Mouse (Mus musculus) liver, embryonic 14.5 days (tissue): Measurements from ENCODE around the gene Ccnb1. TPM values are rescaled to one million over a fixed set of nuclear protein-coding genes. Genes with fewer than 3 reads are reported as not detected.

Experiments
- ATAC-seq: fragments of 200-750 bp; cut with Nextera tagmentation; 2 replicates; pipeline ENCODE4 v1.8.0; 2017; ENCODE audit warnings: moderate number of reproducible peaks, mild to moderate bottlenecking, moderate library complexity; ENCODE audit not compliant: insufficient read depth
- DNase-seq, 3 experiments: peaks; one replicate each; pipeline ENCODE4 v3.0.0-alpha.2; 2012 to 2013; ENCODE audit warnings: low read depth in 3 of 3, low spot score in 3 of 3
- H3K27ac ChIP-seq: fragments of 300-500 bp; sonication (generic); 2 replicates; pipeline ENCODE4 v1.5.1; 2014; ENCODE audit warnings: moderate library complexity, mild to moderate bottlenecking, control low read depth, inconsistent platforms
- H3K27me3 ChIP-seq: fragments of 300-500 bp; sonication (generic); 2 replicates; pipeline ENCODE4 v1.6.1; 2014; ENCODE audit warnings: mild to moderate bottlenecking, low read length, moderate library complexity; ENCODE audit not compliant: control insufficient read depth, insufficient read depth
- H3K36me3 ChIP-seq: fragments of 300-500 bp; sonication (generic); replicated peaks from 2 replicates; pipeline ENCODE4 v1.6.1; 2014; ENCODE audit warnings: low read depth; ENCODE audit not compliant: control insufficient read depth, insufficient read depth
- H3K4me1 ChIP-seq, 2 experiments: fragments of 200-500 bp in 1 of 2; fragments of 300-500 bp in 1 of 2; sonication (generic) in 1 of 2; replicated peaks; 2 replicates each; pipeline ENCODE4 v1.6.1; 2012 to 2014; ENCODE audit warnings: antibody characterized with exemption in 1 of 2, inconsistent platforms in 1 of 2, low read length in 1 of 2; ENCODE audit not compliant: control insufficient read depth in 2 of 2, insufficient read depth in 2 of 2
- H3K4me2 ChIP-seq: fragments of 300-500 bp; sonication (generic); 2 replicates; pipeline ENCODE4 v1.6.1; 2014; ENCODE audit warnings: low read depth, mild to moderate bottlenecking, control low read depth, moderate library complexity
- H3K4me3 ChIP-seq, 2 experiments: fragments of 200-500 bp in 1 of 2; fragments of 300-500 bp in 1 of 2; sonication (generic) in 1 of 2; 2 replicates each; pipeline ENCODE4 v1.5.1; 2012 to 2014; ENCODE audit warnings: low read depth in 2 of 2, low read length in 2 of 2, mild to moderate bottlenecking in 2 of 2, control low read depth in 1 of 2, inconsistent platforms in 1 of 2, moderate library complexity in 1 of 2; ENCODE audit not compliant: insufficient read depth in 1 of 2
- H3K9ac ChIP-seq: fragments of 300-500 bp; sonication (generic); replicated peaks from 2 replicates; pipeline ENCODE4 v1.6.1; 2014; ENCODE audit warnings: mild to moderate bottlenecking, control low read depth, moderate library complexity
- H3K9me3 ChIP-seq: fragments of 300-500 bp; sonication (generic); 2 replicates; pipeline ENCODE4 v1.6.1; 2016; ENCODE audit warnings: low read length, mixed read lengths; ENCODE audit not compliant: control insufficient read depth
- CTCF ChIP-seq: IDR thresholded peaks from 2 replicates; pipeline ENCODE4 v1.5.1; 2016; ENCODE audit warnings: antibody characterized with exemption, low read depth, control low read depth
- EP300 ChIP-seq: IDR thresholded peaks from 2 replicates; pipeline ENCODE4 v1.6.1; 2016; ENCODE audit warnings: antibody characterized with exemption, low read depth
- WGBS: fragments of 180-500 bp; shearing (Covaris S2); extraction: QIAGEN DNeasy Blood & Tissue Kit; methylation state at CpG from one replicate; pipeline ENCODE4 v1.1.7; 2014; ENCODE audit not compliant: insufficient replicate concordance; 5-methylcytosine and 5-hydroxymethylcytosine counted together
- polyA plus RNA-seq, 2 experiments: library from polyadenylated mRNA; depleted of rRNA in 1 of 2; stranded (reverse) in 1 of 2; unstranded in 1 of 2; fragments of >200 nt; fragmentation: Nextera tagmentation in 1 of 2; extraction: Ambion mirVana in 1 of 2; gene quantifications; 2 replicates each; pipeline versions ENCODE4 v1.2.1 to v1.2.3; 2012 to 2014

Gene Ccnb1
- polyA plus RNA-seq, 2 experiments, result 123 to 255 TPM

DNA sequence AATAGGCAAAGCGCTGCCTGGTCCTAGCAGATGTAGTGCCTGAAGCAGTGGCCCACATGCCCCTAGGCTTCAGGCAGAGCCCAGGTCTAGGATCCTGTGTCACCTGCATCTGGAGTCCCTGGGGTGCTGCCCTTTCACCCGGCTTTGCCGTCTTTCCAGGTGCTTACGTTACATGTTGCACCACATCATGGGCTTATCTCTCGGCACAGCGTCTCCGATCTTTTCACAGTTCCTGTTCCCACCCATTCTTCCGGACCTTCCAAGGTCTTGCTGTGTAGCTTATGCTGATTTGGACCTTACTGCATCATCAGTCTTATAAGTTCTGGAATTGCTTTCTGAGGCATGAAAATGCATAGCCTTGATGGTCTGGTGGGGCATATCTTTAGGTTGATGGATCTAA lies 33.8 kb downstream of the Ccnb1 start:
- H3K27ac ChIP-seq, result peak overlapping the region; percentile 4

DNA sequence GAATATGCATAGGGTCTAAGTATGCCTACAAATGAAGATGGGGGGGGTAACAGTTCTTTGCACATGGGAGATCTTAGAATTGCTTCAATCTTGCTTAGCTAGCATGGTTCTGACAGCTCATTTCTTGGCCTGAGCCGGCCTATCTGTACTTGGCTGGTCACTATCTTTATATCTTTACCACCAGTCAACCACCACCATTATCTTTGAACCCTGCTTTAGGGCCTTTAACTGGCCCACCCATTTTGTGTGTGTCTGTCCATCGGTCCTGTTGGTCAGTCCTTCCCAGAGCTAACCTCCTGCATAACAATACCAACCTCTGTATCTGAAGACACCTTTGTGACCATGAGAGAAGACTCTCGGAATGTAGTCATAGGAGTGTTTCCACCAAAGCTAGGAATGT lies 35.0 kb downstream of the Ccnb1 start:
- 31% methylated on average over 3 of the region's 3 CpGs for whole genome bisulfite sequencing
- H3K27ac ChIP-seq, result peak overlapping the region; percentile 19
- H3K4me2 ChIP-seq, result 0 out of 2 replicates have a peak overlapping the region, but pooled peaks have one; percentile 3
- no peak overlapping the region for H3K4me3 ChIP-seq
- no peaks in the 10 kb centered on the region for H3K27me3 ChIP-seq
- H3K4me1 ChIP-seq, result peaks cover 32 to 51% of the 10 kb centered on the region in 2 experiments
- H3K9me3 ChIP-seq, result no peaks in the 10 kb centered on the region
- peak overlapping the region; percentile 40 for H3K9ac ChIP-seq
- TF ChIP-seq CTCF (no peak), EP300 (no peak; the same call in 1 of the 2 replicates)
- ATAC-seq (peak; percentile 44), DNase-seq (no peak)
- no peaks in the 10 kb centered on the region for H3K36me3 ChIP-seq

More for the DNA sequence above, 33.8 kb downstream of the Ccnb1 start:
- H3K9ac ChIP-seq, result peak overlapping the region; percentile 31
- no peaks in the 10 kb centered on the region for H3K27me3 ChIP-seq
- H3K4me2 ChIP-seq, result peak overlapping the region; percentile 33
- 46% methylated on average over 8 of the region's 8 CpGs for WGBS
- ATAC-seq, result peak; percentile 64
- H3K9me3 ChIP-seq, result no peaks in the 10 kb centered on the region
- peaks cover 32 to 43% of the 10 kb centered on the region in 2 experiments for H3K4me1 ChIP-seq
- no peak for TF ChIP-seq CTCF
- no peak for TF ChIP-seq EP300
- peak in 1 of 3 experiments; percentile 47 for DNase-seq
- H3K4me3 ChIP-seq, result no peak overlapping the region
- no peaks in the 10 kb centered on the region for H3K36me3 ChIP-seq

GRCm38 (mm10) chr13:100750799-100751198 lies 35.6 kb downstream of the Ccnb1 start:
- ATAC-seq (peak; percentile 16; the same call in 1 of the 2 replicates), DNase-seq (no peak)
- 20% methylated on average over 5 of the region's 5 CpGs for WGBS
- peak overlapping the region; percentile 19 for H3K27ac ChIP-seq
- H3K9ac ChIP-seq, result peak overlapping the region; percentile 40; the same call in 1 of the 2 replicates
- H3K36me3 ChIP-seq, result no peaks in the 10 kb centered on the region
- H3K4me3 ChIP-seq, result no peak overlapping the region
- TF ChIP-seq EP300, result peak; percentile 44
- no peak for TF ChIP-seq CTCF
- H3K9me3 ChIP-seq, result no peaks in the 10 kb centered on the region
- peaks cover 32 to 52% of the 10 kb centered on the region in 2 experiments for H3K4me1 ChIP-seq
- peak overlapping the region; percentile 3; the same call in 1 of the 2 replicates for H3K4me2 ChIP-seq
- H3K27me3 ChIP-seq, result no peaks in the 10 kb centered on the region

DNA sequence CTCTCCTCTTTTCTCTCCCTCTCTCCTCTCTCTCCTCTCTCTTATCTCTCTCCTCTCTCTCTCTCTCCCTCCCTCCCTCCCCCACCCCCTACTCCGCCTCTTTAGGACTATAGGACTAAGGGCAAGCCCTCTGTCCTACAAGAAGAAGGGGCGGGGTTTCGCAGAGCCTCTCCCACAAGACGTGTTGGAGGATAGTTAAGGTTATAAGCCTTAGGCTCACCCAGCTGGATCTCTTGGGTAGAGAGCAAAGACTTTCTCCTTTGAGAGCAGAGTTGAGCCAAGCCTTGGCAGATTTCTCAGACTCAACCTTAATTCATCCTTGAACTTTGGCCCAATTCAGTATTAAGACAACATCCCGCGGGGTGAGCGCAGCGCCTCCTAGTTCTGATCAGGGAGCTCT lies 37.7 kb downstream of the Ccnb1 start:
- TF ChIP-seq EP300 (no peak), CTCF (no peak)
- Histone ChIP-seq H3K9me3 (no peaks in the 10 kb centered on the region), H3K27me3 (no peaks in the 10 kb centered on the region), H3K4me2 (no peak overlapping the region), H3K4me3 (no peak overlapping the region), H3K27ac (no peak overlapping the region), H3K4me1 (peaks cover 37 to 58% of the 10 kb centered on the region in 2 experiments), H3K36me3 (no peaks in the 10 kb centered on the region), H3K9ac (no peak overlapping the region)
- no peak for ATAC-seq
- DNase-seq, result no peak
- 46% methylated on average over 8 of the region's 8 CpGs for WGBS

- H3K27me3 ChIP-seq, result no peaks in the 10 kb centered on the region
- H3K9me3 ChIP-seq, result no peaks in the 10 kb centered on the region
- H3K27ac ChIP-seq, result no peak overlapping the region
- ATAC-seq (no peak), DNase-seq (no peak)
- H3K4me1 ChIP-seq, result peaks cover 27 to 52% of the 10 kb centered on the region in 2 experiments
- WGBS, result 79% methylated on average over 3 of the region's 3 CpGs
- no peaks in the 10 kb centered on the region for H3K36me3 ChIP-seq
- no peak overlapping the region for H3K4me2 ChIP-seq
- H3K9ac ChIP-seq, result no peak overlapping the region
- TF ChIP-seq EP300, result no peak
- TF ChIP-seq CTCF, result no peak
- no peak overlapping the region for H3K4me3 ChIP-seq
Measured at GRCm38 (mm10) chr13:100746090-100746489, 40.3 kb downstream of the Ccnb1 start.
